Mouse (Mus musculus): ENCODE results near the gene Tmem184b. TPM values are rescaled to one million over a fixed set of nuclear protein-coding genes. Genes with fewer than 3 reads are reported as not detected.

Tmem184b gene
- total RNA-seq, 2 experiments from 2014 or later, result 46.6 to 75.2 TPM

- no peak for DNase-seq
Measured at GRCm38 (mm10) chr15:79344627-79345026, 58.7 kb downstream of the Tmem184b start.

GRCm38 (mm10) chr15:79342641-79343337 is 60.6 kb downstream of the Tmem184b start:
- DNase-seq, result no peak

GRCm38 (mm10) chr15:79338978-79339377 is 64.4 kb downstream of the Tmem184b start:
- no peak for DNase-seq

DNA sequence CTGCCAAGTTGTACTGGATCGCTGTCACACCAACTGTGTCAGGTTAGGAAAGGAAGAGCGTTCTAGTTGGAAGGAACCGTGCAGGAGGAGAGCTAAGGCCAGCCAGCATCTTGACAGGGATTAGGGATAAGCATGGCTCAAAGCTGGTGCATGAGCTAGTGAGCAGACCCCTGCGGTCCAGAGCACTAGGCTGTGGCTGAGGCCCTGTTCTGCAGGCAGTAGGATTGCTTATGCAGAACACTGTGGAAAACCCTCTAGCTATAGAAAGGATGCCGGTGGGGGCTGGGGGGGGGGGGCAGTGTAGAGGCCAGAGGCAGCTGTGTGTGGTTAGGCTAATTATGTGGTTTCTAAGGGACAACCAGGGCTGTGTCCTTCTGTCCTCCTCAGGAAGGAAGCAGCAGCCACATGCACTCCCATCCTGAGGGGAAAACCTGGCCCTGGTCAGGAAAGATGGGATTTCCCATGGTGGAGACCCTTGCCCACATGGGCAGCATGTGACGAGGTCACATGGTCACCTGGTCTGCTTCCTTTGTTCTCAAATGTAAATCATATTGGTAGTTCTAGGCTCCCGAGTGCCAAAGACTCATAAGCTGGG is 68.2 kb downstream of the Tmem184b start:
- no peak for DNase-seq

DNA sequence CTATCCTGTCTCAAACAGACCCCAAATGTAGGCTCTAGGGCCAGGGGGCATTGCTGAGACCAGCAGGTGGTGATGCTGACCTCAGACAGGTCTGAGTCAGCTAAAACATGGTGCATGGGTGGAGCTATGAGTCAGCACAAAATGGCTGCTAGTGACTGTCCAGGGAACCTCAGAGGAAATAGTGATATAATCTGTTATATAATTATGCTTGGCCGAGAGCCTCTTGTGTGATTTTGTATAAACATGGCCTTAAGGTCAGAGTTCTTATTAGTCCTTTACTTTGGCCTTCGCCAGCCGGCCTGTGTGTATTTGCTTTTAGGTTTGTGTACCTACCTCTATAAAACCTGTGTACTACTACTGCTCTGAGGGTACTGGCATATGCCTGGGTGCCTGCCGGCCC is 70.0 kb downstream of the Tmem184b start:
- DNase-seq, result peak; percentile 59 to 62

- no peak for DNase-seq
Measured at GRCm38 (mm10) chr15:79330521-79330920, 72.8 kb downstream of the Tmem184b start.

- no peak for DNase-seq
Measured at GRCm38 (mm10) chr15:79329979-79330363, 73.4 kb downstream of the Tmem184b start.

- DNase-seq, result no peak
Measured at GRCm38 (mm10) chr15:79329346-79329978, 73.9 kb downstream of the Tmem184b start.

DNA sequence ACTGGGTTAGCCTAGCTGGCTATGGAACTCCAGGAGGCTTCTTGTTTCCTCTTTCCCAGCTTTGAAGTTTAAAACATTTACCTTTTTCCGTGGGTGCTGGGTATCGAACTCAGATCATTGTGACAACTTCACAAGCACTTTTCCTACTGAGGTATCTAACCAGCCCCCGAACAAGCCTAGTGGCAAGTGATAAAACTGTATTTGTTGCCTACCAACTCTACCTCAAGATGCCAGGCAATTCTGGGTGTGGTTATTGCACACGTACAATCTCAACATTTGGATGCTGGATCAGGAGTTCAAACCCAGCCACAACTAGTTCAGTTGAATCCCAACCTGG is 74.5 kb downstream of the Tmem184b start:
- no peak for DNase-seq

DNA sequence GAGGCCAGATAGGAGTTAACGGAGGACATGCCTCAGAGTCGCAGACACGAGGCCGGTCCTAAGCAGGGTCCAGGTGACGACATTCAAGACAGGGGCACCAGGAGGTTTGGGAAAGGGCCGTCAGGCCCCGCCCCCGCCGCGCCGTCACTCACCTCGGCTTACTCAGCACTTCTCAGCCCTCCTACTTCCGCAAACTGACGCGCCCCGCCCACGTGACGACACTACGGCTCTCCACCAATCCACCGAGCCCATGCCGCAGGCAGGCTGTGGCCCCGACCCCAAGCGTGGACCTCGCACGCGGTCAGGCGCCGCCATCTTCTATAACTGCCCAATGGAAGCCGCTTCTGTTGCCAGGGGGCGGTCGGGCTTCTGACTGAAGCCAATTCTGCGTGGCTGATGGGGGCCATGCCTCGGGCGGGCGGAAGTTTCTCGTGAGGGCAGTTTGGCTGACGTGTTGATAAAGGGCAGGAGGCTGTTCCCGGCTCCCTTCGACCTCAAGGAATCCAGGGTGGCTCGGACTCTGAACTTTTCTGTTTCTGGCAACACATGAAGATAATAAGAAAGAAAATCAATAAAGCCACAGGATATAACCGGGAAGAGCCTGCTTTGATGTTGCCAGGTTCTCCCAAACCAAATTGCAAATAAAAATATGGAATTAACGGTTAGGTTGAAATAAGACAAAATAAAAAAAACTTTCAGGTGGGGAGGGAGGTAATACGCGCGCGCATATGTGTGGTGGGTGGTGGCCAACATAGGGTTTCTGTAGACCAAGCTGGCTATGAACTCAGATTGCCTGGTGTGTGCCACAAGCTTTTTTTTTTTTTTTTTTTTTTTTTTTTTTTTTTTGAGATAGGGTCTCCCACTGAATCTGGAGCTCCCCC is 75.1 kb downstream of the Tmem184b start, which contains the start of gene Pla2g6:
Pla2g6 (minus strand) TSS at position 333 of the 881 bp plus-strand sequence.
- DNase-seq, result peak; percentile 99 to 100

DNA sequence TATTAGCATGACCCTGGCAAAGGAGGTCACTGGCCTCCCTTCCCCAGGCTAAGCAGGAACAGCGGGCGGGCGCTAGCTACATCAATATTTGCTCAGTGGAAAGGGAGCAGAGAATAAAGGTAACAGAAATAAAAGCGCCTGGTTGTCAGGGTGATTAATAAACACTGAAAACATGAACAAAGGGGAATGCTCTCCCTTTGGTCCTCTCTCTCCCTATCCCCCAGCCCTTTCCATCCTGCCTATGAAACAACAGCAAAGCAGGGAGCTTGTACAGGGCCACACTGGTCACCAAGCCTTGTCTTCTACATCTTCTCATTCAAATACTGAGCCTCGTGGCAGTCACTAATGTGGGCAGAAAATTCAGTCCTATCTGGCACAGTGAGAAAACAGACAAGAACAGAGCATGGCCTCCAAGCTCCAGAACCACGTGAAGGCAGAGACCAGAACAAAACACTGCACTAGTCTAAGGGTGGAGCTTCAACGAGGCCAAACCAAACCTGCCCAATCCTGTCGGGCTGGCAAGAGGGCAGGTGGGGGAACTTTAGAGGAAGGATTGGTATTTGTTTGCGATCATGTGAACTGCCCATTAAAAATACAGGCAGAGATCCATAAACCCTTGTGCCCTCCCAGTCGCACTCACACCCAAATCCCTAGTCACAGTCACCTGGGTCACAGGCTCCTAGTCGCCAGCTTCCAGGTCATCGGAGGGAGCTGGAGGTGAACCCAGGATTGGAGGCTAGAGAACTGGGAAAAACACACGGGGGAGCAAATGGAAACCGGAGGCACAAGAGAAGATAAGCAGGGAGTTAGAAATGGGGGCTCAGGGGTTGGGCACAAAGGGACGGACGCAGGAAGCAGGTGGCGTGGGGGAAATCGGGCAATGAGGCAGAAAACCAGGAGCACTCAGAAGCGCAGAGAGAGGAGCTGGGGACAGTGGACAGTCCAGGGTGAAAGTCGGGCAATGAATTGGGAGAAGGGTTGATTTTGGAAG is 76.1 kb downstream of the Tmem184b start:
- DNase-seq, result peak; percentile 30 to 43

DNA sequence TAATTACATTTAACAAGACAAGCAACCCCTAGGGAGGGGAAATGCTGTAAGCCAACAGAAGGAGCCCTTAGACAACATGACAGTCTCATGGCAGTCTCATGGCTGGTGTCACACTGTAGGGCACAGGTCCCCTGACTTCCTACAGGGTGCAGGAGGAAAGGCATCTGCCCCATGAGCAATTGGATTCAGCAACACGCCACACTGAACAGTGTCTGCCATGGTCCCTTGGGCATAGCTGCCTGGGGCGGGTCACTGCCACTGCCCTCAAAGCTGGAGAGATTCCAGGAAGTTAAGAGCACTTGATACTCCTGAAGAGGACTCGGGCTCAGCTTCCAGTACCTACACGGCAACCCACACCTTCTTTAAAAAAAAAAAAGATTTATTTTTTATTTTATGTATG is 77.1 kb downstream of the Tmem184b start:
- DNase-seq, result no peak

DNA sequence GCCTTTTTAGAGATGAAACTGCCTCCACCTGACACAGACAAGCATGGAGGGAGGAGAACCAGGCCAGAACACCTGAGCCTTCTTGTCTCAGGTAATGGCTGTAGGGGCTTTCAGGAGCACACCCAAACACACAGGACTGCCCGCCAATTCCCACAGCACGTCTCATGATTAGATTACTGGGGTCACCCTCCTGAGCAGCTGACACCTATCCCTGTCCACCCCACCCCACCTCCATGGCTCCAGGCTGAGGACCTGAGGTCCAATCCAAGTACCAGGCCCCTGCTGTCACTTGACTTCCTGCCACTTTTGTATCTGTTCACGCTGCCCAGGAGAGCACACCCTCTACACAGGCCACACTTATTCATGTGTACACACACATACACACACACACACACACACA is 77.6 kb downstream of the Tmem184b start:
- no peak for DNase-seq

- no peak for DNase-seq
Measured at GRCm38 (mm10) chr15:79324373-79324772, 79.0 kb downstream of the Tmem184b start.

DNA sequence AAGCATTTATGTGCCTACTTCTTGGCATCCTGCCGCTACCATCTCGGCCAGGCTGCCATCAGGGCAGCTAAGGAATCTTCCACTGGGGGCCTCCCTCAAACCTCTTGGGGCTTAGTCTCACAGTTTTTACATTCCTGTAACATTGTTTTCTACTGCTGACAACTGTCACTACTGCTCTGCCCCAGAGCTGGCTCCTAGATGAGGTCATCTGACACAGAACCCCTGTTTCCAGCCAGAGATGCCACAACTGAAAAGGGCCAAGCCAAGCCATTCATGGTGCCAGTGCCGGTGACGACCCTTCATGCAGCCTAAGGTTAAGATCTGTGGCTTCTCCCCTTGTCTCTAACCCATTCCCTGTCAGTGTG is 79.6 kb downstream of the Tmem184b start:
- DNase-seq, result no peak

GRCm38 (mm10) chr15:79322991-79323790 is 80.2 kb downstream of the Tmem184b start:
- peak; percentile 84 for DNase-seq

GRCm38 (mm10) chr15:79322281-79322990 is 80.9 kb downstream of the Tmem184b start:
- DNase-seq, result peak; percentile 22 to 53

- DNase-seq, result no peak
Measured at GRCm38 (mm10) chr15:79321733-79322190, 81.6 kb downstream of the Tmem184b start.

GRCm38 (mm10) chr15:79313848-79314369 is 89.5 kb downstream of the Tmem184b start:
- no peak for DNase-seq
